Mouse (Mus musculus) lung, postnatal 0 days (tissue): ENCODE measurements at regions not wholly inside any gene's neighbourhood (a gene's known extent, or its start where the extent isn't known, plus 50 kb on each side); places are given as distances from the start of the nearest gene placed in this dataset.

Experiments used
- CTCF ChIP-seq: IDR thresholded peaks from 2 replicates; pipeline ENCODE4 v1.5.1; 2016; ENCODE audit warnings: antibody characterized with exemption, mild to moderate bottlenecking
- EP300 ChIP-seq: IDR thresholded peaks from 2 replicates; pipeline ENCODE4 v1.6.1; 2016; ENCODE audit warnings: antibody characterized with exemption, mild to moderate bottlenecking, control low read depth

DNA sequence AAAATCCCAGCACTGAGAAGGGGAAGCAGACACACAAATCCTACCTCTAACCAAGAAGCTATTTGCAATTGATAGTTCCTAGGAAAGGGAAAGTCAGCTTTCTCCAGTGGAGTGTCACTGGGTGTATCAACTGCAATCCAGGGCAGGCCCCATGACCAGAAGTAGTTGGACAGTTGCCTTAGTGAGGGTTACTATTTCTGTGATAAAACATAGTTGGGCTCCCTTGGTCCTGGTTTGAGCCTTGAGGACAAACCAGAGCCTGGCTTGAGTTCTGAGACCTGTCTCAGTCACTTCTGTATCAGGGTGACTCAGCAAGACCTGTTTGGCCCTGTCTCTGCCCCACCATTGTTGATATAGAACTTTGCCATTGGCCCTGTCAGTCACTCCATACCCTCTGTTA, 384.3 kb downstream of the Fut8 start:
- no peak for TF ChIP-seq CTCF
- no peak for TF ChIP-seq EP300
